Mouse (Mus musculus) ES-Bruce4 (cell line): ENCODE data around the gene Dhh. TPM values are rescaled to one million over a fixed set of nuclear protein-coding genes. Genes with fewer than 3 reads are reported as not detected.

Experiments used
- H3K27ac ChIP-seq: 2 replicates; pipeline ENCODE4 v1.5.1; 2012; ENCODE audit warnings: low read length, inconsistent platforms; ENCODE audit not compliant: insufficient read depth
- H3K27me3 ChIP-seq: 2 replicates; pipeline ENCODE4 v1.6.1; 2012; ENCODE audit warnings: mild to moderate bottlenecking, low read length, inconsistent platforms; ENCODE audit not compliant: control insufficient read depth, poor library complexity, insufficient read depth, severe bottlenecking
- H3K36me3 ChIP-seq: 2 replicates; pipeline ENCODE4 v1.6.1; 2012; ENCODE audit warnings: inconsistent platforms, mild to moderate bottlenecking, low read length, moderate library complexity; ENCODE audit not compliant: control insufficient read depth, poor library complexity, insufficient read depth, severe bottlenecking
- H3K4me1 ChIP-seq: one replicate; pipeline ENCODE4 v1.8.1; 2011; ENCODE audit warnings: low read length; ENCODE audit not compliant: control insufficient read depth, insufficient read depth
- H3K4me3 ChIP-seq: 2 replicates; pipeline ENCODE4 v1.5.1; 2011; ENCODE audit warnings: low read depth, mild to moderate bottlenecking, low read length
- H3K9ac ChIP-seq: 2 replicates; pipeline ENCODE4 v1.6.1; 2012; ENCODE audit warnings: low read depth, mild to moderate bottlenecking, inconsistent platforms; ENCODE audit not compliant: poor library complexity, severe bottlenecking
- H3K9me3 ChIP-seq: replicated peaks from 2 replicates; pipeline ENCODE4 v1.6.1; 2012; ENCODE audit warnings: mild to moderate bottlenecking, low read length, inconsistent platforms; ENCODE audit not compliant: control insufficient read depth, poor library complexity, insufficient read depth, severe bottlenecking
- CTCF ChIP-seq: IDR thresholded peaks from one replicate; pipeline ENCODE4 v1.8.1; 2011; ENCODE audit warnings: low read depth, low read length
- EP300 ChIP-seq: IDR thresholded peaks from 2 replicates; pipeline ENCODE4 v1.6.1; 2011; ENCODE audit warnings: low read depth, low read length; ENCODE audit not compliant: insufficient read depth
- POLR2A ChIP-seq: IDR thresholded peaks from one replicate; pipeline ENCODE4 v1.8.1; 2011; ENCODE audit warnings: low read length; ENCODE audit not compliant: insufficient read depth
- polyA plus RNA-seq: library from polyadenylated mRNA; stranded (reverse); fragments of >200 nt; gene quantifications from 2 replicates; pipeline ENCODE4 v1.2.4, GENCODE M21; 2011; ENCODE audit warnings: low read depth; ENCODE audit not compliant: missing spikeins, insufficient read depth, insufficient read length

Dhh gene
- polyA plus RNA-seq, 1 experiment: 0.40 TPM

- TF ChIP-seq POLR2A (no peak), CTCF (no peak), EP300 (no peak)
- Histone ChIP-seq H3K27ac (no peak overlapping the region), H3K27me3 (no peaks in the 10 kb centered on the region)
These were observed 47.7 kb downstream of the Dhh start for GRCm38 (mm10) chr15:98850668-98851067.

GRCm38 (mm10) chr15:98849956-98850600 is 48.3 kb downstream of the Dhh start:
- Histone ChIP-seq H3K4me3 (no peak overlapping the region), H3K9ac (no peak overlapping the region), H3K27me3 (no peaks in the 10 kb centered on the region), H3K4me1 (no peaks in the 10 kb centered on the region), H3K27ac (no peak overlapping the region), H3K36me3 (peaks cover 61% of the 10 kb centered on the region), H3K9me3 (no peaks in the 10 kb centered on the region)
- TF ChIP-seq POLR2A: no peak
- TF ChIP-seq CTCF: no peak
- TF ChIP-seq EP300: no peak

More at GRCm38 (mm10) chr15:98850668-98851067, 47.7 kb downstream of the Dhh start:
- Histone ChIP-seq H3K4me3 (no peak overlapping the region), H3K4me1 (no peaks in the 10 kb centered on the region), H3K36me3 (peaks cover 62% of the 10 kb centered on the region), H3K9me3 (no peaks in the 10 kb centered on the region), H3K9ac (no peak overlapping the region)

GRCm38 (mm10) chr15:98849165-98849564 is 49.2 kb downstream of the Dhh start:
- no peaks in the 10 kb centered on the region for H3K9me3 ChIP-seq
- H3K27ac ChIP-seq: no peak overlapping the region
- no peaks in the 10 kb centered on the region for H3K27me3 ChIP-seq
- no peak overlapping the region for H3K4me3 ChIP-seq
- H3K9ac ChIP-seq: no peak overlapping the region
- TF ChIP-seq EP300: no peak
- no peak for TF ChIP-seq POLR2A
- TF ChIP-seq CTCF: no peak
- no peaks in the 10 kb centered on the region for H3K4me1 ChIP-seq
- H3K36me3 ChIP-seq: peaks cover 61% of the 10 kb centered on the region

GRCm38 (mm10) chr15:98846140-98846539 is 52.2 kb downstream of the Dhh start:
- no peaks in the 10 kb centered on the region for H3K9me3 ChIP-seq
- H3K27ac ChIP-seq: no peak overlapping the region
- no peak overlapping the region for H3K4me3 ChIP-seq
- H3K36me3 ChIP-seq: peaks cover 52% of the 10 kb centered on the region
- no peaks in the 10 kb centered on the region for H3K4me1 ChIP-seq
- H3K9ac ChIP-seq: no peak overlapping the region
- TF ChIP-seq CTCF (no peak), POLR2A (no peak), EP300 (no peak)
- no peaks in the 10 kb centered on the region for H3K27me3 ChIP-seq

GRCm38 (mm10) chr15:98845149-98845548 is 53.2 kb downstream of the Dhh start:
- H3K36me3 ChIP-seq: peaks cover 47% of the 10 kb centered on the region
- no peak overlapping the region for H3K9ac ChIP-seq
- H3K27ac ChIP-seq: no peak overlapping the region
- no peaks in the 10 kb centered on the region for H3K27me3 ChIP-seq
- no peak overlapping the region for H3K4me3 ChIP-seq
- H3K9me3 ChIP-seq: no peaks in the 10 kb centered on the region
- no peaks in the 10 kb centered on the region for H3K4me1 ChIP-seq
- TF ChIP-seq CTCF (no peak), EP300 (no peak), POLR2A (no peak)

GRCm38 (mm10) chr15:98843595-98844223 is 54.6 kb downstream of the Dhh start:
- no peak for TF ChIP-seq EP300
- no peak overlapping the region for H3K4me3 ChIP-seq
- no peaks in the 10 kb centered on the region for H3K27me3 ChIP-seq
- no peak overlapping the region for H3K9ac ChIP-seq
- no peak overlapping the region for H3K27ac ChIP-seq
- H3K36me3 ChIP-seq: peaks cover 42% of the 10 kb centered on the region
- H3K9me3 ChIP-seq: no peaks in the 10 kb centered on the region
- no peaks in the 10 kb centered on the region for H3K4me1 ChIP-seq

Other genes starting within 250 kb of the Dhh start
- gene Ddx23, start 235.6 kb downstream of the Dhh start, polyA plus RNA-seq: 121 TPM in 2 replicates
- 3.4 and 3.7 TPM in 2 replicates for gene Rnd1, start 221.1 kb downstream of the Dhh start, polyA plus RNA-seq
- 0.85 TPM in 1 of 2 replicates, not detected in the other for gene Ccdc65, start 190.3 kb downstream of the Dhh start, polyA plus RNA-seq
- gene Fkbp11, start 170.3 kb downstream of the Dhh start, polyA plus RNA-seq: 28.2 and 30.0 TPM in 2 replicates
- gene Arf3, start 135.3 kb downstream of the Dhh start, polyA plus RNA-seq: 58.4 and 59.3 TPM in 2 replicates
- 1.7 and 1.8 TPM in 2 replicates for gene Wnt10b, start 120.4 kb downstream of the Dhh start, polyA plus RNA-seq
- gene Wnt1, start 108.7 kb downstream of the Dhh start, polyA plus RNA-seq: not detected in 2 replicates
- not detected in 2 replicates for gene Ddn, start 89.0 kb downstream of the Dhh start, polyA plus RNA-seq
- 51.0 and 61.0 TPM in 2 replicates for gene Prkag1, start 67.0 kb downstream of the Dhh start, polyA plus RNA-seq
- 51.9 and 62.2 TPM in 2 replicates for gene Kmt2d, start 27.3 kb downstream of the Dhh start, polyA plus RNA-seq
- gene Rhebl1, start 4.0 kb downstream of the Dhh start, polyA plus RNA-seq: 40.3 and 41.9 TPM in 2 replicates
- gene Lmbr1l, start 19.7 kb upstream of the Dhh start, polyA plus RNA-seq: 30.9 and 33.4 TPM in 2 replicates
- gene Tuba1b, start 36.0 kb upstream of the Dhh start, polyA plus RNA-seq: 3,464 and 4,107 TPM in 2 replicates
- gene Gm49450, start 55.0 kb upstream of the Dhh start, polyA plus RNA-seq: not detected in 2 replicates
- 700 and 767 TPM in 2 replicates for gene Tuba1a, start 55.2 kb upstream of the Dhh start, polyA plus RNA-seq
- gene Tuba1c, start 131.4 kb upstream of the Dhh start, polyA plus RNA-seq: 407 and 426 TPM in 2 replicates
- gene Prph, start 156.6 kb upstream of the Dhh start, polyA plus RNA-seq: 8.0 and 11.5 TPM in 2 replicates
- 43.3 and 46.5 TPM in 2 replicates for gene Troap, start 176.0 kb upstream of the Dhh start, polyA plus RNA-seq
- 0.96 TPM in 1 of 2 replicates, not detected in the other for gene C1ql4, start 189.3 kb upstream of the Dhh start, polyA plus RNA-seq
- 5.0 and 5.4 TPM in 2 replicates for gene Dnajc22, start 194.6 kb upstream of the Dhh start, polyA plus RNA-seq
- 60.7 and 65.1 TPM in 2 replicates for gene Spats2, start 227.4 kb upstream of the Dhh start, polyA plus RNA-seq